8 mouse cellular contexts compared by ENCODE assay signal in genomic region chr7:16129421-16129845, GRCm38 (mm10). TPM values are rescaled to one million over a fixed set of nuclear protein-coding genes. Genes with fewer than 3 reads are reported as not detected.
A peak's percentile ranks its signal among the peaks of the same experiment; 100 is the strongest.
DNase-seq lines count a peak whose midpoint lies in the region; ATAC-seq lines count a peak whose summit lies in the region.

Gene Slc8a2, plus strand, starts transcription at chr7:16129826.

- H3K4me1 ChIP-seq in hindbrain, embryonic 14.5 days (replicated peaks; ENCODE audit: control insufficient read depth, insufficient read depth, low read length), result peaks cover 49% of the 10 kb centered on the region

- no peaks in the 10 kb centered on the region for H3K27me3 ChIP-seq in hindbrain, embryonic 14.5 days (ENCODE audit: control insufficient read depth, insufficient read depth, low read length)

- no peaks in the 10 kb centered on the region for H3K9me3 ChIP-seq in hindbrain, embryonic 14.5 days (ENCODE audit: control insufficient read depth, low read length)

- WGBS in hindbrain, embryonic 14.5 days, result 2% methylated on average over 12 of the region's 12 CpGs

- peak within 1 kb of the TSS; percentile 47 for H3K4me3 ChIP-seq in hindbrain, embryonic 14.5 days (replicated peaks; ENCODE audit: low read length)

- DNase-seq in WW6 (ENCODE audit: low read depth, low spot score), result peak; percentile 86
- DNase-seq in cerebellum, postnatal 25 days, result peak; percentile 98
- DNase-seq in frontal cortex, postnatal 36 days (ENCODE audit: low spot score in 2 of 2), result peak; percentile 86 to 92
- peak; percentile 83 for DNase-seq in hindbrain, embryonic 14.5 days (ENCODE audit: low spot score)
- DNase-seq in left cerebral cortex, adult 18-20 months (ENCODE audit: low spot score in 2 of 2), result peak; percentile 87 to 89
- peak; percentile 79 for DNase-seq in lung, postnatal 36 days
- peak; percentile 93 for DNase-seq in right cerebral cortex, adult 18-20 months

- H3K27ac ChIP-seq in hindbrain, embryonic 14.5 days, result peak within 1 kb of the TSS; percentile 81

- peaks cover 5% of the 10 kb centered on the region; the same call in 1 of the 2 replicates for H3K36me3 ChIP-seq in hindbrain, embryonic 14.5 days (replicated peaks; ENCODE audit: control insufficient read depth, insufficient read depth)

- peak; percentile 86 for ATAC-seq in hindbrain, embryonic 14.5 days (ENCODE audit: low FRiP score)
- no peak for ATAC-seq in monocyte, adult 5-6 weeks (replicated peaks; ENCODE audit: insufficient number of reproducible peaks, low FRiP score, low TSS enrichment, poor library complexity, severe bottlenecking)

- peak within 1 kb of the TSS; percentile 67 for H3K9ac ChIP-seq in hindbrain, embryonic 14.5 days

- H3K4me2 ChIP-seq in hindbrain, embryonic 14.5 days (replicated peaks), result peak within 1 kb of the TSS; percentile 74

RNA-seq across cellular contexts. Expression of gene Slc8a2, which starts in this region (rescaled TPM):
- 0.95 and 1.4 TPM in 2 replicates for polyA plus RNA-seq in hindbrain, embryonic 14.5 days (2014; fragmentation: Nextera tagmentation; extraction: Ambion mirVana)
- total RNA-seq in left cerebral cortex, adult 18-20 months (2021), result 100 to 1,000 TPM; 214 to 216 TPM
- not detected in 3 replicates for total RNA-seq in monocyte, adult 5-6 weeks (2017)

Comparison
In these comparisons a context has a peak if more than half of its experiments do, and no peak if none do; other contexts are left out.
1. RNA of gene Slc8a2 (total RNA-seq): 214 to 216 TPM in left cerebral cortex, adult 18-20 months; not detected in monocyte, adult 5-6 weeks; every median in the first group is over 100 times any median in the second.
2. Peak in every context shown above with its lines, with median percentiles within 50 percentile points of each other: DNase-seq.